Mouse (Mus musculus) liver, embryonic 14.5 days (tissue): ENCODE results near the gene Itgbl1.

Experiments
- CTCF ChIP-seq: IDR thresholded peaks from 2 replicates; pipeline ENCODE4 v1.5.1; 2016; ENCODE audit warnings: antibody characterized with exemption, low read depth, control low read depth
- EP300 ChIP-seq: IDR thresholded peaks from 2 replicates; pipeline ENCODE4 v1.6.1; 2016; ENCODE audit warnings: antibody characterized with exemption, low read depth

- TF ChIP-seq CTCF: no peak
- TF ChIP-seq EP300: no peak
Measured at GRCm38 (mm10) chr14:123742055-123742454, 82.3 kb downstream of the Itgbl1 start.
